Mouse (Mus musculus): ENCODE data around the gene Foxk1. TPM values are rescaled to one million over a fixed set of nuclear protein-coding genes. Genes with fewer than 3 reads are reported as not detected.

Gene Foxk1
- total and polyA plus RNA-seq, 2 experiments, result 3.0 to 7.6 TPM

DNA sequence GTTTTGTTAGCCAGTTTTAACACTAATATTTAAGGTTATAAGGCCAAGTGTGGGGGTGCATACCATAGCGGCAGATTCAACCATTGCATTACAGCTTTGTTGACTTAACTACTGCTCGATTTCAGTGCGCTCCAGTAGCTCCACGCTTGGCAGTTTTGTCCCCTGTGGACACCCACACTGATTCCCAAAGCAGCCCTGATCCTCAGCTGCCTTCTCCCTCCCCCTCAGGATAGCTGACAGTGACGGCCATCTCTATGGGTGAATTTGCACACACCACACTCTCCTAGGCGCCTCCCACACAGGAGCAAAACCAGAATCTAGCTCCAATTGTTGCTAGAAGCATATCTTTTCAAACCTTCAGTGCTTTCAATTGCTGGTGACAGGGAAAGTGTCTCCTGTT lies 4.1 kb downstream of the Foxk1 start:
- WGBS, result 30% methylated on average over 6 of the region's 6 CpGs
- H3K27me3 ChIP-seq (ENCODE audit: control insufficient read depth, insufficient read depth, low read length), result no peaks in the 10 kb centered on the region
- H3K27ac ChIP-seq (replicated peaks; ENCODE audit: insufficient read depth, low read depth, low read length), result no peak overlapping the region
- H3K4me1 ChIP-seq (ENCODE audit: control insufficient read depth, insufficient read depth, low read length), result peaks cover 45% of the 10 kb centered on the region
- H3K4me3 ChIP-seq (ENCODE audit: insufficient read depth, low read depth, low read length), result no peak overlapping the region
- peaks cover 73% of the 10 kb centered on the region for H3K79me2 ChIP-seq (ENCODE audit: control insufficient read depth, insufficient read depth, low read length)
- DNase-seq (ENCODE audit: extremely low read depth, low read depth, low spot score), result peak; percentile 36
- H3K36me3 ChIP-seq (ENCODE audit: control insufficient read depth, insufficient read depth, low read length), result no peaks in the 10 kb centered on the region
- no peak overlapping the region for H3K9ac ChIP-seq (ENCODE audit: low read depth, low read length)
- TF ChIP-seq POLR2A (IDR thresholded peaks at IDR 0.05; ENCODE audit: extremely low read depth, insufficient read depth, low read length) (no peak), CTCF (IDR thresholded peaks at IDR 0.05; ENCODE audit: low read depth, low read length) (no peak)

DNA sequence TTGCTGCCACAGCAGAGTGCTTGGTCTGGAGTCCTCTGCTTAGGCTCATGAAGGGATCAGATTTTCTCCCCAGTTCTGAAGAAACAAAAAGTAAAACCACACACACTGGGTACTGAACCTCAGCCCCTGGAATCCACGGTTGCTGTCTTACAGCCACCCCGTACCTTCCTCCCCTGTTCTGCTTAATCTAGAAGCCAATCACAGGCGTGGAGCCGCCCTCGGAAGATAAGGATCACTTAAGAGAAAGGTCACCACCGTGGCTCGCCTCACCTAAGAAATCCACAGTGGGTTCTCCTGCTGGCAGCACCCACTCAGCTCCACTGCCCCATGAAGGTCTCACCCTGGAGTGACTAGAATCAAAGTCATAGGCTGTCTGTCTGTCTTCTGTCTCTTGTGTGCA lies 5.1 kb downstream of the Foxk1 start:
- Histone ChIP-seq H3K27ac (replicated peaks; ENCODE audit: insufficient read depth, low read depth, low read length) (no peak overlapping the region), H3K4me3 (ENCODE audit: insufficient read depth, low read depth, low read length) (no peak overlapping the region), H3K9ac (ENCODE audit: low read depth, low read length) (no peak overlapping the region), H3K79me2 (ENCODE audit: control insufficient read depth, insufficient read depth, low read length) (peaks cover 71% of the 10 kb centered on the region), H3K36me3 (ENCODE audit: control insufficient read depth, insufficient read depth, low read length) (no peaks in the 10 kb centered on the region), H3K27me3 (ENCODE audit: control insufficient read depth, insufficient read depth, low read length) (no peaks in the 10 kb centered on the region), H3K4me1 (ENCODE audit: control insufficient read depth, insufficient read depth, low read length) (peaks cover 40% of the 10 kb centered on the region)
- no peak for DNase-seq (ENCODE audit: extremely low read depth, low read depth, low spot score)
- WGBS, result 58% methylated on average over 7 of the region's 7 CpGs
- TF ChIP-seq POLR2A (IDR thresholded peaks at IDR 0.05; ENCODE audit: extremely low read depth, insufficient read depth, low read length) (no peak), CTCF (IDR thresholded peaks at IDR 0.05; ENCODE audit: low read depth, low read length) (no peak)

DNA sequence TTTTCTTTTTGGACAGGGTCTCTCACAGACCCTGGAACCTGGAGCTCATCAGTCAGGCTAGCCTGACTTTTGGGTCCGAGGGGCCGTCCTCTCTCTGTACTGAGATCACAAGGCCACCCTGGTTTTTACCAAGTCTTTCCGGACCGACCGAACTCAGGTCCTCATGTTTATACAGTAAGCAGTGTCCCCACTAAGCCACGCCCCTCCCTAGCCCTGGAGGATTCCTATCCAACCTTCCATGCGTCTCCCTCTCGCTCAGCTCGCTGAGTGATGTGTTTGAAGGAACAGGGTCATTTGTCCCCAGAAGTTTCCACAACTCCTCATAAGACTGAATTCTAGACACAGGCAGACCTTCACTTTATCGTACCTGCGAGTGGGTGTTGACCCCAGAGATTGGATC lies 5.6 kb downstream of the Foxk1 start:
- H3K4me3 ChIP-seq (ENCODE audit: insufficient read depth, low read depth, low read length), result no peak overlapping the region
- H3K4me1 ChIP-seq (ENCODE audit: control insufficient read depth, insufficient read depth, low read length), result peaks cover 42% of the 10 kb centered on the region
- no peak for TF ChIP-seq POLR2A (IDR thresholded peaks at IDR 0.05; ENCODE audit: extremely low read depth, insufficient read depth, low read length)
- no peak for TF ChIP-seq CTCF (IDR thresholded peaks at IDR 0.05; ENCODE audit: low read depth, low read length)
- no peaks in the 10 kb centered on the region for H3K36me3 ChIP-seq (ENCODE audit: control insufficient read depth, insufficient read depth, low read length)
- DNase-seq (ENCODE audit: extremely low read depth, low read depth, low spot score), result no peak
- peaks cover 66% of the 10 kb centered on the region for H3K79me2 ChIP-seq (ENCODE audit: control insufficient read depth, insufficient read depth, low read length)
- 48% methylated on average over 11 of the region's 11 CpGs for WGBS
- H3K27ac ChIP-seq (replicated peaks; ENCODE audit: insufficient read depth, low read depth, low read length), result no peak overlapping the region
- no peaks in the 10 kb centered on the region for H3K27me3 ChIP-seq (ENCODE audit: control insufficient read depth, insufficient read depth, low read length)
- no peak overlapping the region for H3K9ac ChIP-seq (ENCODE audit: low read depth, low read length)

DNA sequence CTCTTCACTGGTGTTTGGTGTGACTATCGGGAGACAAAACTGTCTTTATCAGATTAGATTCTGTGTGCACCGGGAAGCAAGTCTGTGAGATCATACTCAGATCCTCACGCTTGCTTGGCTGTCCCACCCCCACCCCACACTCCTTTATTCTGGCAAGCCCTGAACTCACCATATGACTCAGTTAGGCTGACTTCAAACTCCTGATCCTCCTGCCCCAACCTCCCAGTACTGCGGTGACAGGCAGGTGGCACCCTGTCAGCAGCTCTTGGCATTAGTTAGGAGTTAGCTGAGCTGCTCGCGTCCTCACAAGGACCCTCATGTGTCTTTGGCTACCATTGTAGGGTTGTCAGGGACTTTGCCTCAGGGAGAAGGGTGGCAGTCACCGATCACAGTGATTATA lies 6.1 kb downstream of the Foxk1 start:
- H3K9ac ChIP-seq (ENCODE audit: low read depth, low read length), result no peak overlapping the region
- peaks cover 62% of the 10 kb centered on the region for H3K79me2 ChIP-seq (ENCODE audit: control insufficient read depth, insufficient read depth, low read length)
- H3K4me3 ChIP-seq (ENCODE audit: insufficient read depth, low read depth, low read length), result no peak overlapping the region
- H3K27ac ChIP-seq (replicated peaks; ENCODE audit: insufficient read depth, low read depth, low read length), result 0 out of 2 replicates have a peak overlapping the region, but pooled peaks have one; percentile 13
- no peaks in the 10 kb centered on the region for H3K27me3 ChIP-seq (ENCODE audit: control insufficient read depth, insufficient read depth, low read length)
- 52% methylated on average over 7 of the region's 7 CpGs for WGBS
- DNase-seq (ENCODE audit: extremely low read depth, low read depth, low spot score), result peak; percentile 37
- peaks cover 45% of the 10 kb centered on the region for H3K4me1 ChIP-seq (ENCODE audit: control insufficient read depth, insufficient read depth, low read length)
- no peak for TF ChIP-seq CTCF (IDR thresholded peaks at IDR 0.05; ENCODE audit: low read depth, low read length)
- no peaks in the 10 kb centered on the region for H3K36me3 ChIP-seq (ENCODE audit: control insufficient read depth, insufficient read depth, low read length)

DNA sequence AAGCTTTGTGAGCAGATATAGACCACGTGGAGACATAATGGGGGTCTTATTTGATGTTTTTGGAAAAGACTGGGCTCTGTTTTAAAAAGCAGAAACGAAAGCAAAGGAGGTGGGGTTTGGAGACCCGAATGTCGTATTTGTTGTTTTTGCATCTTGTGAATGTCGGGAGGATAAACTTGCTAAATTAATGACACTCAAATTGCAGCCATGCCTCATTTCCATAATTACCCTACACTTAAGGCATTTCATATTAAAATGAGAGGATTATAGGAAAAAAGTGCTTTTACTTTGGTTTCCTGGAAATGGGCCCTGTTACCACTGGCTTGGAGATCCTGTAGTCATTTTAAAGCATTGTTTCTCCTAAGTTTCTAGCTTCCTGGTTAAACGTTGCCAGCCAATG lies 7.9 kb downstream of the Foxk1 start:
- TF ChIP-seq CTCF (IDR thresholded peaks at IDR 0.05; ENCODE audit: low read depth, low read length) (no peak), POLR2A (IDR thresholded peaks at IDR 0.05; ENCODE audit: extremely low read depth, insufficient read depth, low read length) (no peak)
- Histone ChIP-seq H3K27ac (replicated peaks; ENCODE audit: insufficient read depth, low read depth, low read length) (no peak overlapping the region), H3K4me3 (ENCODE audit: insufficient read depth, low read depth, low read length) (no peak overlapping the region), H3K27me3 (ENCODE audit: control insufficient read depth, insufficient read depth, low read length) (no peaks in the 10 kb centered on the region), H3K79me2 (ENCODE audit: control insufficient read depth, insufficient read depth, low read length) (peaks cover 48% of the 10 kb centered on the region), H3K36me3 (ENCODE audit: control insufficient read depth, insufficient read depth, low read length) (no peaks in the 10 kb centered on the region), H3K4me1 (ENCODE audit: control insufficient read depth, insufficient read depth, low read length) (peaks cover 40% of the 10 kb centered on the region), H3K9ac (ENCODE audit: low read depth, low read length) (no peak overlapping the region)
- no peak for DNase-seq (ENCODE audit: extremely low read depth, low read depth, low spot score)
- 81% methylated on average over 6 of the region's 6 CpGs for WGBS

DNA sequence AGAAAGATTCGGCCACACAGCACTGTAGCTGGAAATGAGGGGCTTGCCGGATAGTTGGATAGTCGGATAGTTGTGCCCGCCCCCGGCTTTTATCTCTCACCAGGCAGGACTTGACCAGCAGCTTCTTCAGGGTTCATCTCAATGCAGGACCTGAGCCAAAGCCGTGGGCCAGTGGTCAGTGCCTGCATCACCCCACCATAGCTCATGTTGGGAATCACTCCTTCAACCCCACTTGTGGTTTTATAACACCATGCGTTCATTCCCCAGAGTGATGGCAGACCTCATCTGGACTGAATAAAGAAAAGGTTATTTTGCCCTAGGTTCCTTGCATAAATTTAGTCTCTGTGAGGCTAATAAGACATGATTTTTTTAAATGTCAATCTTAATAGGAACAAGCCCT lies 9.1 kb downstream of the Foxk1 start:
- no peak for DNase-seq (ENCODE audit: extremely low read depth, low read depth, low spot score)
- TF ChIP-seq CTCF (IDR thresholded peaks at IDR 0.05; ENCODE audit: low read depth, low read length) (no peak), POLR2A (IDR thresholded peaks at IDR 0.05; ENCODE audit: extremely low read depth, insufficient read depth, low read length) (no peak)
- Histone ChIP-seq H3K79me2 (ENCODE audit: control insufficient read depth, insufficient read depth, low read length) (peaks cover 47% of the 10 kb centered on the region), H3K9ac (ENCODE audit: low read depth, low read length) (no peak overlapping the region), H3K4me1 (ENCODE audit: control insufficient read depth, insufficient read depth, low read length) (peaks cover 36% of the 10 kb centered on the region), H3K36me3 (ENCODE audit: control insufficient read depth, insufficient read depth, low read length) (no peaks in the 10 kb centered on the region), H3K4me3 (ENCODE audit: insufficient read depth, low read depth, low read length) (no peak overlapping the region), H3K27me3 (ENCODE audit: control insufficient read depth, insufficient read depth, low read length) (no peaks in the 10 kb centered on the region), H3K27ac (replicated peaks; ENCODE audit: insufficient read depth, low read depth, low read length) (no peak overlapping the region)
- 62% methylated on average over 7 of the region's 7 CpGs for WGBS

Measured in liver, adult 2 months (tissue).